ENCODE assay signal across 8 mouse cellular contexts in genomic region chr13:106936256-106937137, GRCm38 (mm10). TPM values are rescaled to one million over a fixed set of nuclear protein-coding genes. Genes with fewer than 3 reads are reported as not detected.
DNase-seq lines count a peak whose midpoint lies in the region; ATAC-seq lines count a peak whose summit lies in the region.

TSS of gene Ipo11 (minus strand) at chr13:106936958.

- H3K79me2 ChIP-seq in macrophage (ENCODE audit: inconsistent target): peaks cover 49% of the 10 kb centered on the region

- peak within 1 kb of the TSS; percentile 71 for H3K4me2 ChIP-seq in hindbrain, embryonic 16.5 days (ENCODE audit: low read length)

- H3K9ac ChIP-seq in hindbrain, embryonic 16.5 days (ENCODE audit: low read depth, low read length): peak within 1 kb of the TSS; percentile 93

- no peaks in the 10 kb centered on the region for H3K27me3 ChIP-seq in hindbrain, embryonic 16.5 days (replicated peaks; ENCODE audit: control insufficient read depth, insufficient read depth, low read length)

- peak within 1 kb of the TSS; percentile 99 for H3K4me3 ChIP-seq in hindbrain, embryonic 16.5 days (ENCODE audit: low read length)
- peak within 1 kb of the TSS; percentile 85 for H3K4me3 ChIP-seq in macrophage (ENCODE audit: inconsistent target)

- H3K4me1 ChIP-seq in hindbrain, embryonic 16.5 days (ENCODE audit: control insufficient read depth, insufficient read depth, low read depth, low read length): peaks cover 9% of the 10 kb centered on the region

- ATAC-seq in hindbrain, embryonic 16.5 days: peak; percentile 97

- under 1% methylated on average over 80 of the region's 84 CpGs for WGBS in hindbrain, embryonic 16.5 days
- WGBS in macrophage (ENCODE audit: missing documents): under 1% methylated on average over 82 of the region's 84 CpGs

- H3K36me3 ChIP-seq in hindbrain, embryonic 16.5 days (ENCODE audit: control insufficient read depth, insufficient read depth, low read length): no peaks in the 10 kb centered on the region
- no peaks in the 10 kb centered on the region for H3K36me3 ChIP-seq in macrophage (ENCODE audit: inconsistent target)

- H3K9me3 ChIP-seq in hindbrain, embryonic 16.5 days (ENCODE audit: control insufficient read depth, low read length): no peaks in the 10 kb centered on the region

- H3K27ac ChIP-seq in hindbrain, embryonic 16.5 days (ENCODE audit: low read depth, low read length): peak within 1 kb of the TSS; percentile 89
- 0 out of 2 replicates have a peak within 1 kb of the TSS, but pooled peaks have one; percentile 13 for H3K27ac ChIP-seq in macrophage

- peak; percentile 91 for DNase-seq in WW6 (ENCODE audit: low read depth, low spot score)
- DNase-seq in cerebellum, postnatal 4 days (ENCODE audit: low spot score in 2 of 2): peak; percentile 86 to 91
- peak; percentile 89 for DNase-seq in gastrocnemius, adult 18-20 months (ENCODE audit: low spot score)
- DNase-seq in left cerebral cortex, adult 18-20 months (ENCODE audit: low spot score in 2 of 2): peak; percentile 94
- peak; percentile 94 for DNase-seq in right cerebral cortex, adult 18-20 months
- peak; percentile 77 for DNase-seq in urinary bladder, postnatal 10 days (ENCODE audit: low spot score)

RNA-seq across cellular contexts. Expression of gene Ipo11, which starts in this region (rescaled TPM):
- 10 to 100 TPM; 15.4 TPM for total RNA-seq in gastrocnemius, adult 18-20 months (2021)
- 43.3 and 43.5 TPM in 2 replicates for polyA plus RNA-seq in hindbrain, embryonic 16.5 days (2015; fragmentation: Nextera tagmentation; extraction: Ambion mirVana)
- total RNA-seq in left cerebral cortex, adult 18-20 months (2021): 10 to 100 TPM; 57.0 to 63.5 TPM
- total RNA-seq in macrophage (2018; cell fraction: chromatin; rRNA removed): 10 to 100 TPM in 25 of 26 experiments, 1 to 10 TPM in 1; 6.6 to 69.4 (median 48.7) TPM
- total RNA-seq in macrophage (2018; cell fraction: cytosol; rRNA removed): 10 to 100 TPM in 25 of 26 experiments, 1 to 10 TPM in 1; 9.5 to 19.7 (median 15.2) TPM
- 10 to 100 TPM in 24 of 26 experiments, 1 to 10 TPM in 2; 7.2 to 42.0 (median 21.8) TPM for total RNA-seq in macrophage (2018; cell fraction: nucleus; rRNA removed)
- polyA plus RNA-seq in macrophage (2018): 13.9 to 20.1 TPM (median 20.0 TPM) in 3 replicates

Comparison
In these comparisons a context has a peak if more than half of its experiments do, and no peak if none do; other contexts are left out.
1. Peak in every context shown above with its lines: DNase-seq, ATAC-seq, H3K4me3 ChIP-seq and H3K27ac ChIP-seq.